Mouse (Mus musculus) mouse embryonic stem cell (cell line): ENCODE data around the gene Il17f.
"Not testable (repeated sequence)": the region's sequence is repeated elsewhere in the genome, so short reads cannot be mapped to it uniquely, and the experiment has no call there.

ENCODE experiments used
- in situ Hi-C, 2 experiments: fragments of 300-500 bp; cut with MboI; formaldehyde crosslinking; loops; 1 replicate in 1 of 2; 3 replicates in 1 of 2; pipeline ENCODE4 v1.14.3; 2019 to 2020; ENCODE audit warnings: low sequenced_read_pairs in 2 of 2, low pct_unique_long_range_greater_than_20kb in 1 of 2, mixed read lengths in 1 of 2; ENCODE audit not compliant: unreplicated experiment in 1 of 2

Il17f gene

DNA sequence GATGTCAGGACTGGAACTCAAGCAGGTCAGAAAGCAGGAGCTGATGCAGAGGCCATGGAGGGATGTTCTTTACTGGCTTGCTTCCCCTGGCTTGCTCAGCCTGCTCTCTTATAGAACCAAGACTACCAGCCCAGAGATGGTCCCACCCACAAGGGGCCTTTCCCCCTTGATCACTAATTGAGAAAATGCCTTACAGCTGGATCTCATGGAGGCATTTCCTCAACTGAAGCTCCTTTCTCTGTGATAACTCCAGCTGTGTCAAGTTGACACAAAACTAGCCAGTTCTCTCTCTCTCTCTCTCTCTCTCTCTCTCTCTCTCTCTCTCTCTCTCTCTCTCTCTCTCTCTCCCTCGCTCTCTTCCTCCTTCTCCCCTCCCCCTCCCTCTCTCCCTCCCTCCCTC, at the start of gene Il17f:
Gene Il17f (minus strand): TSS at position 101 of the 400 bp plus-strand sequence.
- in situ Hi-C loops: not testable (repeated sequence)

DNA sequence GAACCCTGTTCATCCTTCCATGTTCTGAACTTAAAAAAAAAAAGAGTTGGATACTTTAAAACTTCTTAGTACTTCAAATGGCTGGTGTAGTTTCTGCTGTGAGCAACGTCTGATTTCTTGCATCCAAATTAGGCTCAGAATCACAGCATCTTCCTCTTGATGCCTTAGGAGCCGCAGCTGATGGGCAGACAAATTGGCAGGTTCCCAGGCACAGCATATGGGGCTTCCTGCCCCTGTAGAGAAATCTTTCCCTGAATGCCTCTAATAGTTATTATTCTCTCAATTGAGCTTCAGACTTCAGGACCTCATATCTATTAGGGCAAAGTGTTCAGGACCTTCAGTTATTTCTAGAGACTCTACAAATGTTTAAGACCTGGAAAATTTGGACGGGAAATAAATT, 49.5 kb upstream of the Il17f start:
- in situ Hi-C loops: no loop called here

DNA sequence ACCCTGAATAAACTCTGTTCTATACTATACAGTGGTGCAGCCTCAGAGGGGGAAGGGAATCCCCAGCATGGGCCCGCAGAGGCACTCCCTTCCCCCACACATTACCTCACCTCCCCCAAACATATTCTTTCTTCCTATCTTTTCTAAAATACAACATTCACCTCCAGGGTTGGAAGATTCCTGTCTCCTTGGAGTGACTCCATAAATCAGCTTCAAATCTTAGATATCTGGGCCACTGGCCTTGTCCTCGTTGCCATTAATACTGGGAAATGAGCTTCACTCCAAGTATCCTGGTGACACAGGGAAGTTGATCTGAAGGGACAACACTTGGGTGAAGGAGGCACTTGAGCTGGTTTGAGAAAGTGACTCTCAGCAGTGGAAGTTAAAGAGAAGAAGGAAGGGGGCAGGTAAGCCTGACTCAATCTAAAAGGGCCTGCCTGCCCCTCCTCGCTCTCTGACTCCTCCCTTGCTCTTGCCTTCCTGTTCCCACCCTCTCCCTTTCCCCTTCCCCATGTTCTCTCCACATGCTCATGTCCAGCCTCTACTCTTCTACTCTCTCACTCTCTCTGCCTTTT, 46.2 kb upstream of the Il17f start:
- in situ Hi-C loops: no loop called here

DNA sequence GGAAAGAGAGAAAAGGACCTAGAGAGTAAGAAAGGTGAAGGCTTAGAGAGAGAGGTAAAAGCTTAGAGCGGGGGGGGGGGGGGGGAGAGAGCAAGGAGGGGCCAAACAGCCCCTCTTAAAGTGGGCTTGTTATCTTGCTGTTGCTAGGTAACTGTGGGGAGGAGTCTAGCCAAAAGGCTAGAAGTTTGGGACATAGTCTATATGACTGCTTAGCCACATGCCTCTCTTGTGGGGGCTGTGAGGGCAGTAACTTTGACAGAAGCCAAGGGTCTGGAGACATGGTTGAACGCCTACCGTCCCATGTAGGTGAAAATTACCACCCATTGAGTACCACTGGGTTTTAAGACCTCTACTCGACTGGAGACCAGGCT, 42.7 kb upstream of the Il17f start:
- in situ Hi-C loops: no loop called here

DNA sequence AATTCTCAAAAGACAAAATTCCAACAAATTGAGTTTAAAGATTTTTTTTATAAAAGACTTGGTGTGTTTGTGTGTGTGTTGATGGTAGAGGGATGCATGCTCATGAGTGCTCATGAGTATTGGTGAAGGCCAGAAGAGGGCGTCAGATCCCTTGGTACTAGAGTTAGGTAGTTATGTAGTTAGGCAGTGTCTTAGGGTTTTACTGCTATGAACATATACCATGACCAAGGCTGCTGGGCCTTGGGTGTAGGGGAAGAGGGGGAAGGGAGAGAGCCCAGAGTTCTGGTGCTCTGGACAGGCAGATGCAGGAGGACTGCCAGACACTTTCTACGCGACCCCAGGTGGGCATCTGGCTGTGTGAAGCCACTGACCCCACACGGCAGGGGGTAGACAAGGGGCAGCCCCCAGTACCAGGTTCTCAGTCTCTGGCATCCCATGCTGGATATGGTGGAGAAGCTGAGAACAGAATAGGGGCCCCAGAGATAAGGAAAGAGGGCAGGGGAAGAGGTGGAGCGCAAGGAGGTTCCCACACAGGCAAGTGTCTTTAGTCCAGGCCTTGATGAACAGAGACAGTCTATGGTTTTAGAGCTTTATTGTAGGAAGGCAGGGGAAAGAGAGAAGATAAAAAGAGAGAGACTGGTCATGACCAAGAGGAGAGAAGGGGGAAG, 42.2 kb upstream of the Il17f start:
- in situ Hi-C loops: no loop called here

DNA sequence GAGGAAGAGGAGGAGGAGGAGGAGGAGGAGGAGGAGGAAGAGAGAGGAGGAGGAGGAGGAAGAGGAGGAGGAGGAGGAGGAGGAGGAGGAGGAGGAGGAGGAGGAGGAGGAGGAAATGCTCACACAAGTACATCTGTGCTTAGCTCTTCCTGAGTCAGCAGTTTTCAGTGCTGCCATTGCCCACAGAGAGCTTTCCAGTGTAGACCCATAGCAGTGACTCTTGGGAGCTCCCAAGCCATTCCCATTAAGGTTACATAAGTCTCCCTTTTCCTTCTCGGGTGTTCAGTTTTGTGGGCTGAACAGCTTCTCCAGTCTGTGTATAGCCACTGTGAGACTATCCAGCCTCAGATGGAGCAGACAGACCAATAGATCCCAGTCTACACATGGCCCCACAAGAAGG, 40.1 kb upstream of the Il17f start:
- in situ Hi-C loops: no loop called here

DNA sequence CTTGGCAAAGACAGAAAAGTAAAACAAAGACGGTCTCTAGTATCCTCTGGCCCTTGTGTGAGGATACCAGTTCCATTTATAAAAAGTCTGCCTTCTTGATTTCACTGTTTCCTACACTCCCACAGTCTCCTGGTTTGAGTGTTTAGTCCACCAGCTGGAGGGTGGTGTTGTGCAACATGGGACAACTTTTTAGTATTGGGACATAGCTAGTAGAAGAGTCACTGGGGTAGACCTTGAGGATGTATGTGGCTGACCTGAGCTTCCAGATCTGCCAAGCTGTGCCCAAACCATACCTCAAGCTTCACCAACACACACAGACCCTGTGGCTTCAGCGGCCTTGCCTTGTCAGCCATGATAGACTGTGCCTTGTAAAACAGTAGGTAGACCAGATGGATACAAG, 37.6 kb upstream of the Il17f start:
- in situ Hi-C loops: no loop called here

DNA sequence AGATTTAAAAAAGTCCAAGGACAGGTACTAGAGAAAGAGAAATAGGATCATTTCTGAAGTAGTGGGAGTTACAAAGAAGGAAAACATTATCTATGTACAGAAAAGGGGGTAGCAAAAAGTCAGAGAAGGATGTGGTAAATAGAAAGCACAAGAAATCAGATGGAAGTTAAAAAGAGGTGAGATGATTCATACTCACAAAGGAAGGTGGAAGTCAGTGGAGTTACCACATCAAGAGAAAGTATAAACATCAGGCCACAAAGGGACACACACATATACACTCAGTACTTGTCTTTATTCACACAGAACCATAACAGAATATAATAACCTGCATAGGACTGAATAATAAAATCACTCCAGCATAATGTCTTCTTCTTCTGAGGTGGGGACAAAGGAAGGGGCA, 34.6 kb upstream of the Il17f start:
- in situ Hi-C loops: no loop called here

DNA sequence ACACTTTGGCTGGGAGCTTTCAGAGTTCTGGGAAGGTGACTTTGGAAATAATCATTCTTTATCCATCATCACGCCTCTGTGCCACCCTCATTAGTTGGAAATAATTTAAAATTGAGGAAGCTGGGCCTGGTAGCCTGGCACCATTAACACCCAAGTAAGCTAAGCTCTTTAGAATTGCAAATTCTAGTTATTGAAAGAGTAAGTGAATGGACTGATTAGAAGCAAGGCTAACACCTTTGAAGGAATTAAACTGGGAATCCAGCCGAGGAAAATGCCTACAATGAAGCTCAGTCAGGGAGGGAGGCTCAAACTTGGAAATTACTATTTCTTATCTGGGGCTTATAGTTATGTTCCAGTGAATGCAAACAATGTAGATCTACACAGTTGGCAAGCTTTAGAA, 33.5 kb upstream of the Il17f start:
- in situ Hi-C loops: no loop called here

DNA sequence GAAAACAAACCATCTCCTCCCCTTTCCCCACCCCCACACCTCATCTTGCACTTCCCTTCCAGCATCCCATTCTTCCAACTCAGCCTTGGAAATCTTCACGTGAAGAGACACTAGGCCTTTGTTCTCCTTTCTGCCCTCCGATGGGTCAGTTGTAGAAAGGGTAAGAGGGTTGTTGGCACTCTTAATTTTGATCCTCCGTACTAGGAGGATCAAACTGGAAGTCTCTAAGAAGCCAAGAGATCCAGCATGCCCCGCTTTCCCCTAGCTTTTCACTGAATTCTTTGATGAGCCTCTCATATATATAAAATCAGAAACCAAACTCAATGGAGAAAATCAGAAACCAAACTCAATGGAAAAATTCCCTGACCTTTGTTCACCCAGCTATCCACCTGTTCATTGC, 33.1 kb upstream of the Il17f start:
- in situ Hi-C loops: no loop called here

DNA sequence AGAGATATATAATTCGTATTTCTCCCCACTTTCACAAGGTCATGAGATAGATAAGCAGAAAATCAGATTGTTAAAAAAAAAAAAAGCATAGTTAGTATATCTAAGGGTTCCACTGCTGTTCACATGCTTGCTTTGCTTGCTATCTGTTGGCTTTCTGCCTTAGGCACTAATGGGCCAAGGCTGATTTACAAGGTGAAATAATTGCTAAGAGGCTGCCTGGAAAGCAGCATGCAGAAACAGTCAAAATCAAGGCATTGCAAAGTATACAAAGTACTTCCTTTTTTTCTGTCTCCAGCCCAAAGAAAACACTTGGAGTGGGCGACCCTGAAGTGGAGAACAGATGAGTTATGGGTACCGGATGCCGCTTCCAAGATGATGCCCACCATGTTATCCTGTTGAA, 30.5 kb upstream of the Il17f start:
- in situ Hi-C loops: no loop called here

DNA sequence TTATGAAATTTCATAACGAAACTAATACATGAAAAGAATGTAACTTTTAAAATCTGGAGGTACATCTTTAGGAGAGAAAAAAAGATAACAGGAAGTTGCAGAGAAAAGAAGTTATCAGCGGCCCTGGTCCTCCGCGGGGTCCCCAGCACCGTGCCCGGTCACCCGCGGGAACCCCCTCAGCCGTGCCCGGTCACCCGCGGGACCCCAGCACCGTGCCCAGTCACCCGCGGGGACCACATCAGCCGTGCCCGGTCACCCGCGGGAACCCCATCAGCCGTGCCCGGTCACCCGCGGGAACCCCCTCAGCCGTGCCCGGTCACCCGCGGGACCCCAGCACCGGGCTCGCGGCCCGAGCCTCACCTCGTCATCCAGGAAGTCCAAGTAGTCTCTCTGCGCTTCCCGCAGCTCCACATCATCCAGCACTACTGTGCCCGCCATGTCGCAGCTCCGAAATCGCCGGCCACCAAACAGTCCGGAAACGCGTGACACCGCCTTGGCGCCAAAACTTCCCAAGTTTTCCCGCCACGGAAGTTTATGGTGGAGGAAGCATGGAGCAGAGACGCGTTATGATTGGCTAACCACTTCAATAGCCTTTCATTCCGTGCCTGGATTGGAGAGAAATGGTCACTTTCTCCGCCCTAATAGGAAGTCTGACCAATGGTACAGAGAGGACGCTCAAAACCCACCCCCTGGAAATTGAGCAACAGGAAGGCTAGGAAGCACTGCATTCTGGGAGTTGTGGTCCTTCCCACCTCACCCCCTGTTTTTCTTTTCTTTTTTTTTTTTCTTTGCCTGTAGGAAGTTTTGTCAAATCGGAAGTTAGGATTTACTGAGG, 29.6 kb upstream of the Il17f start, which contains the start of gene Mcm3:
Gene Mcm3 (minus strand): TSS at position 542 of the 835 bp plus-strand sequence.
- in situ Hi-C loops: no loop called here

DNA sequence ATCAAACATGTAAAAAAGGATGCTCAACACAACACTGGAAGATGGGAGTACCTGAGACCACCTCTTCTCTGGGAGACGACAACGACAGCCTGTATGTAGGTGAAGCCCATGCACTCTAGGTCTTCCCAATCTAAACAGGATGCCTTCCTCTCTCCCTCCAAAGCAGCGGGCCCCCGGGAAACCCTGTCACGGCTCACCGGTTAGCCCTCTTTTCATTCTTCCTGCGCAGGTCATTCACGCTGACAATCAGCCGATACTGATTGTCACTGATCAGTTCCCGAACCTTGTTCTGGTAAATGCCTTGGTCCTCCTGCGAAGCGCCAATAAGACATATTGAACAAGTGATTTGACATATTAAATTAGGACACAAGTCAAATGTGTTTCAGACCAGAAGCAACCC, 27.2 kb upstream of the Il17f start:
- in situ Hi-C loops: no loop called here

DNA sequence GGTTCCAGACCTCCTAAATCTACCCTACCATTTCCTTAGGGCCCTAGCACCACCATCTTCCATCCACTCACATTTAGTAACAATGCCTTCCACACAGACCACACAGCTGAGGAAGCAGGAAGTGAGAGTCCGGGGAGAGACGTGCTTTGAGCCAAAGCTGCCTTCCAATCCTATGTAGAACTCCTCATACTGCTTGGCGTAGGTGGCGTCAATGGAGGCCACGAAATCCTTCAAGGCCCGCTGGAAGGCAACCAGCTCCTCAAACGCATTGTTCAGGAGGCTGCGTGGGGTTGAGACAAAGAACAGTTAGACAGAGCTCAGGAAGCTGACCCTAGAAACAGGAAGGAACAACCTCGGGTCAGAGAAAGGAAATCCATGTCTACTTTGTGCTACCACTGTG, 26.8 kb upstream of the Il17f start:
- in situ Hi-C loops: no loop called here

DNA sequence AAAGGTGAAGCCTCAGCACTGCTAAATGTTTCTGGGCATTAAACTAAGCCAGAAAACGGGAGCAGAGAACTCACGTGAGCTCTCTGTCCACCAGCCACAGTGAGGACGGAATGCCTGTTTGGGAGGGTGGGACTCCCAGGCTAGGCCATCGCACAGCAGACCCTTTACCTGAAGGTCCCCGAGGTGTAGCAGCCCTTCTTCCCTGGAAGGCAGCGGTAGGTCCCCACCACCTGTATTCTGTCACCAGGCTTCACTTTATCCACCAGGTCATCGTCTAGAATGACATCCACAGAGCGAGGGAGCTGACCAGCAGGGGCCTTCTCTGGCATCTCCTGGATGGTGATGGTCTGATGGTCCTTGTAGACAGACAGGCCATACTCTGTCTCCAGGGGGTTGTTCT, 24.1 kb upstream of the Il17f start:
- in situ Hi-C loops: no loop called here

DNA sequence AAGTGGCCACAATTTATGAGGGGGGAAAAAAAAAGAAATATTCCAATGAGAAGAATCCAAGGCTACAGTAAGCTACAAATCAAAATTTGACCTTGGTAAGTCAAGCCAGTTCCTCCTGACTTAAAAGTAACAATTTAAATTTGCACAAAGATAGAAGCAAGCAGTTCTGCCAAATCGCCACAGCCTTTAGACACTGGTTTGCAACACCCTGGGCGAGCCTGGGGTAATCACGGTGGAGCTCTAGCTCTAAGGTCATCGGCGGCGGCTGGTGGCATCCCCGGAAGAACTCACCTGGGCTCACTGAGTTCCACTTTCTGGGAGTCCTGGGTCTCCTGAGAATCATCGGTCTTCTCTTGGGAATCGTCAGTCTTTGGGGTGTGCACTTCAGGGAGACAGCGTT, 14.1 kb upstream of the Il17f start:
- in situ Hi-C loops: no loop called here

DNA sequence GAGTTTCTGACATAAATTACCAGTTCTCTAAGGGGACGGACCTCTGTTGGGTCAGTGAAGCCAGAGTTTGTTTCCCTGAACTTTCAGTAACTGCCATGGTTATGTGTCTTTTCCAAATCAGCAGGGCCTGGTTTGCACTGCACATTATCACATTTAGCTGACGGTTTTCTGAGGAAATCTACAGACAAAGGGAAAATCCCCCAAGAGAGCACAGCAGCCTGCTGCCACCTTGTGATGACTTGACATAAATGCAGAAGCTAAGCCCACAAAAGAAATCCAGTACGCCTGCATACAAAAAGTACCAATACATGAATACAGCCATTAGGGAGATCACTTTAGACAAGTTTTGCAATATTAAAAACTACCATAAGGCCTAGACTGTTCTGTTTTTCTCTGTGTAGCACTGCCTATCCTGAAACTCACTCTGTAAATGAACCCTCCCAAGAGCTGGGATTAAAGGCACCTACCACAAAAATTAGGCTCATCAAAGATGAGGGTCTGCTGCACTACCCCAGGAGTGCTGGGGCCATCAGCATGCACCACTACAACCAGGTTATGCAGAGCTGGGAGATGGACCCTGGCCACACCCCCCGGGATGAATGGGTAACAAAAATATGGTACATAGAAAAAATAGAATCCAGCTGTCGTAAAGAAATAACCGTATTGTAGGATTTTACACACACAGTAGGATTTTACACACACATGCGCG, 11.4 kb upstream of the Il17f start:
- in situ Hi-C loops: no loop called here

DNA sequence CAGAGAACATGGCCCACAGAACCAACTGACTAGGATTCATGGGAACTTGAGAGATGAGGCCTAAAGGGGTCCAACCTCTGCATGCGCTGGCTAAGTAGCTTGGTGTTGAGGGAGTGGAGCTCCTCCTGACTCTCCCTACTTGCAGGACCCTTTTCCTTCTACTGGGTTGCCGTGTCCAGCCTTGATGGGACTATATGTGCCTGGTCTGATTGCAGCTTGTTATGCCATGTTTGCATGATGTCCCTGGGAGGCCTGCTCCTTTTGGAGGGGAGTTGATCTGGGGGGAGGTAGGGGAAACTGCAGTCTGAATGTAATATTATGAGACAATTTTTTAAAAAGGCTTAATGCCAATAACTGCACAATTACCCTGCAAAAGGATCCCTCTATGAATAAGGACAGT, 10.9 kb upstream of the Il17f start:
- in situ Hi-C loops: no loop called here

DNA sequence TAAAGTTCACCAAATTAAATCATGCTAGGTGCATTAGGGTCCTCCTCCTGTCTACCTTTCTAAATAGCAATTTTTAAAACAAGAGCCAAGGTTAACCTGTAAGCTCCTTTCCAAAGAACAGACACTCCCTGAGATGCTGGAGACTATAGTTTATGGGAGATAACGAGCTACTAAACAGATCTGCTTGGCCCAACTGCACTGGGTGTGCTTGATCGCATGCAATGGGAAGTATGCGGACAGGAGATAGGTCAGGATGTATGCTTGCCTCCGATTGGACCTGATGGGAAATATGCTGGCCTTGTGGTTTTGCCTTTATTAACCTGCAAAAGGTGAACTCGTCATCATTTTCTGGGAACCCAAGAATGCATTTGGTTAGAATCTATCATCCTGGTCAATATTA, 4.8 kb upstream of the Il17f start:
- in situ Hi-C loops: no loop called here
